Mouse (Mus musculus) small intestine, adult 2 months (tissue): ENCODE results near the gene Eva1c. TPM values are rescaled to one million over a fixed set of nuclear protein-coding genes. Genes with fewer than 3 reads are reported as not detected.

Experiments used
- H3K27ac ChIP-seq: fragments of 200-500 bp; 2 replicates; pipeline ENCODE4 v1.5.1; 2012; ENCODE audit warnings: low read depth, low read length, control low read depth, inconsistent platforms; ENCODE audit not compliant: insufficient read depth
- H3K27me3 ChIP-seq: fragments of 200-500 bp; 2 replicates; pipeline ENCODE4 v1.6.1; 2012; ENCODE audit warnings: mild to moderate bottlenecking, moderate library complexity, low read length, inconsistent platforms; ENCODE audit not compliant: control insufficient read depth, insufficient read depth
- H3K36me3 ChIP-seq: fragments of 200-500 bp; 2 replicates; pipeline ENCODE4 v1.6.1; 2012; ENCODE audit warnings: mild to moderate bottlenecking, low read length, control low read depth, inconsistent platforms; ENCODE audit not compliant: control insufficient read depth, insufficient read depth
- H3K4me1 ChIP-seq: fragments of 200-500 bp; 2 replicates; pipeline ENCODE4 v1.6.1; 2012; ENCODE audit warnings: low read length, inconsistent platforms, mixed read lengths; ENCODE audit not compliant: control insufficient read depth, insufficient read depth, insufficient read length
- H3K4me3 ChIP-seq: fragments of 200-500 bp; 2 replicates; pipeline ENCODE4 v1.5.1; 2012; ENCODE audit warnings: low read depth, mild to moderate bottlenecking, control low read depth, inconsistent platforms, low read length, moderate library complexity
- CTCF ChIP-seq: fragments of 200-500 bp; IDR thresholded peaks from 2 replicates; pipeline ENCODE4 v1.5.1; 2012; ENCODE audit warnings: low read depth, mild to moderate bottlenecking, control low read depth, inconsistent platforms, low read length, moderate library complexity, mixed read lengths; ENCODE audit not compliant: insufficient replicate concordance, insufficient read length; ENCODE audit errors: extremely low read depth
- POLR2A ChIP-seq: fragments of 200-500 bp; IDR thresholded peaks from 2 replicates; pipeline ENCODE4 v1.6.1; 2012; ENCODE audit warnings: low read depth, mild to moderate bottlenecking, control low read depth, inconsistent platforms, low read length, moderate library complexity
- WGBS: fragments of 180-500 bp; shearing (Covaris S2); methylation state at CpG from one replicate; pipeline ENCODE4 v1.1.7; 2018; 5-methylcytosine and 5-hydroxymethylcytosine counted together
- polyA plus RNA-seq: library from polyadenylated mRNA; depleted of rRNA; stranded (reverse); fragments of >200 nt; gene quantifications from 2 replicates; pipeline ENCODE4 v1.2.3, GENCODE M21; 2012

Eva1c gene
- polyA plus RNA-seq, 1 experiment = 0.19 TPM

DNA sequence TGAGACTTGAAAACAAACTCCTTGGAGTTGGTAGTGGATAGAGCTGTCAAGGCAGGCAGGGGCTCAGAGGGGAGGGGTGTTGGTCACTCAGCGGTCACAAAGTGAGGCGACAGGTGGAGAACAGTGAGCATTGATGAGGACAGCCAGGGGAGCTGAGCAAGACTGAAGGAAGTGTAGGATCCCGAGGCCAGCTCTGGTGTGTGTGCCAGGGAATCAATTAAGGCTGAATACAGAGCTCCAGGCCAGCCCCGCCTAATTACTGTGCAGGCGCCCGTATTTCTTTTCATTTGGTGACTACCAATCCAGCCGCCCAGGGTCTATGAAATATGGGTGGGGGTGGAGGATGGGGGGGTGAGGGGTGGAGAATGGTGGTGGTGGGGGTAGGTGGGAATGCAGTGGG, 24.4 kb downstream of the Eva1c start:
- Histone ChIP-seq H3K4me1 (no peaks in the 10 kb centered on the region), H3K36me3 (no peaks in the 10 kb centered on the region), H3K27me3 (no peaks in the 10 kb centered on the region), H3K27ac (no peak overlapping the region), H3K4me3 (no peak overlapping the region)
- no peak for TF ChIP-seq POLR2A
- no peak for TF ChIP-seq CTCF
- 60% methylated on average over 7 of the region's 7 CpGs for WGBS

DNA sequence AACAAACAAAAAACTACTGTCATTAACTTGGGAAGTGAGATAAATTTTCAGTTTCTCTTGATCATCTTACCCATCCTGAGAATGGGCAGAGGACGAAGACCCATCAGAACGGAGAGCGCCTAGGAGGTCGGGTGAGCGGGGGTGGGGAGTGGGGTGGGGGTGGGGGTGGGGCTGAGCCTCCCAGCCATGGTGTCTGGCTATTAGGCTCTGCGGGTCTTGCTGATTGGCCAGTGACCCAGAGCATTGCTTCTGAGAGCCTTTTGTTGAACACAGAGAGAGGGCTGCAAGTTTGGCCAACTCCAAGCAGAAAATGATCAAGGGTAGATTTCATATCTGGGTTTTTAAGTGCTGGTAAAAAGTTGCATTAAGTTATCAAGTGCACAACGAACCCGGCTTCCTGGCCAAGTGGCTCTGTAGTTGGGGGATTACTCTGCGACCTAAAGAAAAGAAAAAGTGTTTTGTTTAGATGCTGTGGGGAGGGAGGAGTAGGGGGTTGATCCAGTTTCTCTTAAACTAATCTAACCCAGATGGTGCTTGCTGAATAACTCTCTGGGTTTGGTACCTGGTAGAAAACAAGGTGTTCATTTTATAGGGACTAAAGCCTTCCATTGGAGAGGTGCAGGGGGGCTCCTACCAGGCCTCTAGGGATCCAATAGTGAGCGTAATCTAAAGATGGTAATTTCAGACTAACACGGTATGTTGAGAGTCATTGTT, 25.3 kb downstream of the Eva1c start:
- Histone ChIP-seq H3K4me3 (no peak overlapping the region), H3K27ac (no peak overlapping the region), H3K4me1 (no peaks in the 10 kb centered on the region), H3K36me3 (no peaks in the 10 kb centered on the region), H3K27me3 (no peaks in the 10 kb centered on the region; the same call in 1 of the 2 replicates)
- WGBS = 70% methylated on average over 11 of the region's 11 CpGs
- TF ChIP-seq CTCF (no peak), POLR2A (no peak)

DNA sequence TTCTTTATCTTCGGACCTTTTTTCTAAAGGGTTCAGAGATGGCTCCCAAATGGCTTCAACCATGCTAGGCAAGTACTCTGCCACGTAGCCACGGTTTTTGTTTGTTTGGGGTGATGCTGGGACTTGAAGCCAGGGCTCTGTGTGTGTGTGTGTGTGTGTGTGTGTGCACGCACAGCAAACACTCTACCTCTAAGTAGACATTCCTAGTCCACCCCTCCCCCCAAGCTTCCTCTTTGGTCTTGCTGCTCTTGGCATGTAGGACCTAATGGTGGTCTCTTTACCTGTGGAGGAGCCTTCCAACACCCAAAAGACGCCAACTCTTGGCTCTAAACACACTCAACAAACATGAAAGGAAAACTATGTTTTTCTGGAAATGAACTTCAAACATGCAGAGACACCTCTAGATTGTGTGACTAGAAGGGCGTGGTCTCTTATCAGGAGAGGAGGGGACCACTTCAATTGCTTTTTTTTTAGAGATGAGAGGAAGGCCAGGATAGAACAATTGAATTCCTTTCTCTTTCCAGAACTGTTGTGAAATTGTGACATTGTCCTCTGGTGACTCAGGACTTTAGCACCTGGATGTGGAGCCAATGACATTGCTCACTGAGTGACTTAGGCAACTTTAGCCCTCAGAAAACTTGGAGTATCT, 30.2 kb downstream of the Eva1c start:
- Histone ChIP-seq H3K4me1 (no peaks in the 10 kb centered on the region), H3K27ac (no peak overlapping the region), H3K4me3 (no peak overlapping the region), H3K36me3 (no peaks in the 10 kb centered on the region), H3K27me3 (no peaks in the 10 kb centered on the region; the same call in 1 of the 2 replicates)
- no peak for TF ChIP-seq CTCF
- no peak for TF ChIP-seq POLR2A
- 60% methylated on average over 6 of the region's 6 CpGs for WGBS

DNA sequence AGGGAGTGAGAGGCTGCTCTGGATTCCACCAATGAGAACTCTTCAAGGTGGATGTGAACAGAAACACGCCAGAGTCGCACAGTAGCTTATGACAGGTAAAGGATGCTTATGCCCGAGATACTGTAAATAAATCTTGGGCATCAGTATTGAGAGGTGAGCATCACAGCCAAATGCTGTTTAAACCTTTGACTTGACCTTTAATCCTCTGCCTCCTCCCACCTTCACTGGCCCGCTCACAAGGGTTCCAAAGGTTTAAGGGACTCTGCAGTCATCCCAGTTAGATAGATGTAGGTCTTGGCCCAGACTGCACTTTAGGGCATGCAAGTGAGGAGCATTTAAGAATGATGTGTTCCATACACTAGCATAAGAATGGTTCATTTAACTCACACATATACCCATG, 31.7 kb downstream of the Eva1c start:
- H3K27ac ChIP-seq = no peak overlapping the region
- no peak for TF ChIP-seq CTCF
- TF ChIP-seq POLR2A = no peak
- no peaks in the 10 kb centered on the region for H3K36me3 ChIP-seq
- no peaks in the 10 kb centered on the region; the same call in 1 of the 2 replicates for H3K27me3 ChIP-seq
- no peaks in the 10 kb centered on the region for H3K4me1 ChIP-seq
- H3K4me3 ChIP-seq = no peak overlapping the region
- WGBS = 74% methylated on average over 4 of the region's 4 CpGs

DNA sequence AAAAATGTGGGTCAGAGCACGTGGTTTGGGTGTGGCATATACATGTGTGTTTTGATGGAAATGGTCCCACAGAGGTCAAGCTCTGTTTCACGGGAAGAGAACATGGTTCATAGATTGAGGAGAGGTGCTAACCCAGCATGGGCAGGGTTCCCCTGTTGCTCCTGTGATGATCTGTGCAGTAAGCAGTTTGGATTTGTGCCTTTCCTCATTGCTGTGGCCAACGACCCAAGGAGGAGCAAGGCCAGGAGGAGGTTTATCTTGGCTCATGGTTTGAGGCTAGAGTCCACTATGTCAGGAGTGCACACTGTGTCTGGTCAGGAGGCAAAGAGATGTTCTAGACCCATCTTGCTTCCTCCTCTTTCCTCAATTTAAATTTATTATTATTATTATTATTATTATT, 36.5 kb downstream of the Eva1c start:
- H3K27ac ChIP-seq = no peak overlapping the region
- 26% methylated on average over 3 of the region's 3 CpGs for WGBS

GRCm38 (mm10) chr16:90863468-90864046, 37.0 kb downstream of the Eva1c start:
- TF ChIP-seq CTCF = no peak
- TF ChIP-seq POLR2A = no peak
- Histone ChIP-seq H3K36me3 (no peaks in the 10 kb centered on the region), H3K27me3 (no peaks in the 10 kb centered on the region), H3K27ac (no peak overlapping the region), H3K4me1 (no peaks in the 10 kb centered on the region; the same call in 1 of the 2 replicates), H3K4me3 (no peak overlapping the region)
- 76% methylated on average over 10 of the region's 10 CpGs for WGBS

More for the DNA sequence above, 36.5 kb downstream of the Eva1c start:
- no peak for TF ChIP-seq CTCF
- TF ChIP-seq POLR2A = no peak
- Histone ChIP-seq H3K4me1 (no peaks in the 10 kb centered on the region; the same call in 1 of the 2 replicates), H3K36me3 (no peaks in the 10 kb centered on the region), H3K27me3 (no peaks in the 10 kb centered on the region), H3K4me3 (no peak overlapping the region)

- Histone ChIP-seq H3K4me3 (no peak overlapping the region), H3K27me3 (no peaks in the 10 kb centered on the region), H3K27ac (no peak overlapping the region), H3K36me3 (no peaks in the 10 kb centered on the region), H3K4me1 (no peaks in the 10 kb centered on the region; the same call in 1 of the 2 replicates)
- 65% methylated on average over 7 of the region's 7 CpGs for WGBS
- TF ChIP-seq CTCF (no peak), POLR2A (no peak)
Observed at GRCm38 (mm10) chr16:90864693-90865092, 38.2 kb downstream of the Eva1c start.
